Mouse (Mus musculus): ENCODE data around the gene Fam227b. TPM values are rescaled to one million over a fixed set of nuclear protein-coding genes. Genes with fewer than 3 reads are reported as not detected.

Gene Fam227b
- polyA plus RNA-seq, 1 experiment: not detected

DNA sequence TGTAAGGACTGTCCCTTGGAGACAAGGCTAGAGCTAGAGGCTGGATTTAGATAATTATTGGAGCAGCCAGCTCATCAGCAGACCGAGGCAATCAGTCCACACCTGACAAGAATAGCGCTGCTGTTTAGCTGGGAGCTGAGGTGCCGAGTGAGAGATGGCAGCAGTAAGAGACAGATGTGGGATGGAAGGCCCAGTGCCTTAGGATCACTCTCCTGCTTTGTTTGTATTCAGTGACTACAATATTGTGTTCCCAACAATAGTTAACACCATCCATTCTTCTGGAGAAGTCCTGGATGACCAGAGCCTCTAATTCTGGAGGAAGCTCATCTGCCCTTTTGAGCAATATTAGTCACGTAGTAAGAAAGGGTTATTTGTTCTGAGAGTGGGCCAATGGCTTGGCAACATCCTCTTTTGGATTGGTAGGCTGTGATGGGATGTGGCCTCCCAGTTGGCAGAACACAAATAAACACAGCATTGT lies 112.4 kb downstream of the Fam227b start:
- Histone ChIP-seq H3K4me1 (ENCODE audit: control insufficient read depth, insufficient read depth, low read length) (peaks cover 19% of the 10 kb centered on the region), H3K27ac (ENCODE audit: insufficient read depth, low read length) (peak overlapping the region; percentile 20; the same call in 1 of the 2 replicates), H3K4me3 (ENCODE audit: insufficient read depth, low read length) (peak overlapping the region; percentile 27)
- TF ChIP-seq CTCF (IDR thresholded peaks at IDR 0.05; ENCODE audit: borderline replicate concordance, insufficient read depth, low read length): no peak
- TF ChIP-seq POLR2A (IDR thresholded peaks at IDR 0.05; ENCODE audit: low read depth, low read length): no peak

DNA sequence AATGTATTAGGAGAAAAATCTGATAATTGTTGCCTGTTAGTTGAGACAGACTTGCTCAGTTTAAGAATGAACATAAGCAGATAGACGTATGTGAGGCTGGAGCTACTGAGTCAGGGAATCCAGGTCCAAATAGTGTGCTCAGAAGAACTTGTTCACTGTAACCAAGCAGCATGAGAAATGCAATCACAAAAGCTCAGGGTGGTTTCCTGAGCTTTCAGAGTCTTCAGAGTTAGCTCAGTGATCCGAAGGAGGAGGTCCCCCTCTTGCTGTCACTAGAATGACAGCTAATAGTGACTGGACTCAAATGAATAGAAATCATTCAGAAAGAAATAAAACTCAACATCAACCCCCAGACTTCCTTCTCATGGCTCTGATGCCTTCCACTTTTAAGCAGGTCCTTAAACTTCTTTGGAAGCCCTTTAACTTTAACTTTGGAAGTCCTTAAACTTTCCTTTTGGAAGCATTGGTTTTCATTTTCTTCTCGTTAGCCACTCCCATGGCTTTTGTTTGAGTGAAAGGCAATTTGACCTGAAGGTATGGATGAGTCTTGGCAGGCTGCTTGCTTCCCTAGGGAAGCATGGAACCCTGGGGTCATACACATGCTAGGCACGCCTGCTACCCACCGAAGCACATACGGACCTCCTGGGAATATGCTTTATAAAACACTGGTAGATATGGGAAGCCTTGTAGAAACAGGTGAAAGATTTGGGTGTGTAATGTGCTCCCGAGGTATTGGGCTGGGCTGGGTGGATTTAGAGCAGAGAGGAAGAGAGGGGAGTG lies 113.4 kb downstream of the Fam227b start:
- Histone ChIP-seq H3K4me3 (ENCODE audit: insufficient read depth, low read length) (peak overlapping the region; percentile 62), H3K27ac (ENCODE audit: insufficient read depth, low read length) (peak overlapping the region; percentile 36), H3K4me1 (ENCODE audit: control insufficient read depth, insufficient read depth, low read length) (peaks cover 16% of the 10 kb centered on the region; the same call in 1 of the 2 replicates)
- TF ChIP-seq CTCF (IDR thresholded peaks at IDR 0.05; ENCODE audit: borderline replicate concordance, insufficient read depth, low read length): no peak
- 0 out of 2 replicates have a peak, but pooled peaks have one; percentile 9 for TF ChIP-seq POLR2A (IDR thresholded peaks at IDR 0.05; ENCODE audit: low read depth, low read length)

- H3K4me1 ChIP-seq (ENCODE audit: control insufficient read depth, insufficient read depth, low read length): peaks cover 8% of the 10 kb centered on the region
Observed at GRCm38 (mm10) chr2:126036121-126036520, 115.7 kb downstream of the Fam227b start.

DNA sequence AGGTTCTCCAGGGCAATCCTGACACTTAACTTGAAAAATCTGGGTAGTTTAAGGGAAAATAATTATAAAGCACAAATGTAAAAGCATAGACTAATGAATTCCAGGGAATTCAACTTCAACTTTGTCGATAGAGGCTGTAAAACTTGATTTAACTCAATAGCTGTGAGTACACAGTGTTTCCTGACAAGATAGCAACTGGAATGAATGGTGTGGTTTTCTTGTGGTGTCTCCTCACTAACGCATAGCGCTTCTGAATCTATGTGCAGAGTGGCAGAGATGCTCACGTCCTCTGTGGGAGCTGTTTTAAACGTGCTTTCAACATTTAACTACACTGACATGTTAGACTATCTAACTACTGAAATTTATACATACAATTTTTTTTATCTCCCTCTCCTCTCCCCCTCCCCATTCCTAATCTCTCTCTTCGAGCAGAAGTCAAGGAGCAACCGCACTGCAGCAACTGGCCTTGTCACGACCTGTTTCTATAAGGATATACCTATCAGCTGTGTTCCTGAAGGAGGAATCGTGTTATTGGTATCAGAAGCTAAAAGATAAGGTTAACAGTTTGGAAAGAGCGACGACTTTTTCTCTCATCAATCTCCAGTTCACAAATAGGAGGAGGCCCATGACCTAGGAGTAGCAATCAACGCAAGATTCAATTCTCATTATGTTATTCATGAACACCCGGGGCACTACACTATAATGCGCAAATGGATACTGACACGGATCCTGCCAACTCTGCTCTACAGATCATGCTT lies 116.6 kb downstream of the Fam227b start:
- Histone ChIP-seq H3K4me3 (ENCODE audit: insufficient read depth, low read length) (peak overlapping the region; percentile 88), H3K4me1 (ENCODE audit: control insufficient read depth, insufficient read depth, low read length) (peaks cover 8% of the 10 kb centered on the region), H3K27ac (ENCODE audit: insufficient read depth, low read length) (peak overlapping the region; percentile 87)
- TF ChIP-seq CTCF (IDR thresholded peaks at IDR 0.05; ENCODE audit: borderline replicate concordance, insufficient read depth, low read length) (no peak), POLR2A (IDR thresholded peaks at IDR 0.05; ENCODE audit: low read depth, low read length) (peak; percentile 54)

More at GRCm38 (mm10) chr2:126036121-126036520, 115.7 kb downstream of the Fam227b start:
- Histone ChIP-seq H3K4me3 (ENCODE audit: insufficient read depth, low read length) (peak overlapping the region; percentile 88), H3K27ac (ENCODE audit: insufficient read depth, low read length) (peak overlapping the region; percentile 87)
- TF ChIP-seq CTCF (IDR thresholded peaks at IDR 0.05; ENCODE audit: borderline replicate concordance, insufficient read depth, low read length) (no peak), POLR2A (IDR thresholded peaks at IDR 0.05; ENCODE audit: low read depth, low read length) (no peak; the same call in 1 of the 2 replicates)

- peak; percentile 50; the same call in 1 of the 2 replicates for TF ChIP-seq CTCF (IDR thresholded peaks at IDR 0.05; ENCODE audit: borderline replicate concordance, insufficient read depth, low read length)
- TF ChIP-seq POLR2A (IDR thresholded peaks at IDR 0.05; ENCODE audit: low read depth, low read length): 0 out of 2 replicates have a peak, but pooled peaks have one; percentile 27
- H3K27ac ChIP-seq (ENCODE audit: insufficient read depth, low read length): peak within 1 kb of the TSS; percentile 87
- H3K4me3 ChIP-seq (ENCODE audit: insufficient read depth, low read length): peak within 1 kb of the TSS; percentile 88
- peaks cover 8% of the 10 kb centered on the region for H3K4me1 ChIP-seq (ENCODE audit: control insufficient read depth, insufficient read depth, low read length)
Observed at GRCm38 (mm10) chr2:126034379-126035005, 117.3 kb downstream of the Fam227b start, which contains the start of gene Fgf7. TSS of gene Fgf7 (plus strand) at chr2:126034658.

DNA sequence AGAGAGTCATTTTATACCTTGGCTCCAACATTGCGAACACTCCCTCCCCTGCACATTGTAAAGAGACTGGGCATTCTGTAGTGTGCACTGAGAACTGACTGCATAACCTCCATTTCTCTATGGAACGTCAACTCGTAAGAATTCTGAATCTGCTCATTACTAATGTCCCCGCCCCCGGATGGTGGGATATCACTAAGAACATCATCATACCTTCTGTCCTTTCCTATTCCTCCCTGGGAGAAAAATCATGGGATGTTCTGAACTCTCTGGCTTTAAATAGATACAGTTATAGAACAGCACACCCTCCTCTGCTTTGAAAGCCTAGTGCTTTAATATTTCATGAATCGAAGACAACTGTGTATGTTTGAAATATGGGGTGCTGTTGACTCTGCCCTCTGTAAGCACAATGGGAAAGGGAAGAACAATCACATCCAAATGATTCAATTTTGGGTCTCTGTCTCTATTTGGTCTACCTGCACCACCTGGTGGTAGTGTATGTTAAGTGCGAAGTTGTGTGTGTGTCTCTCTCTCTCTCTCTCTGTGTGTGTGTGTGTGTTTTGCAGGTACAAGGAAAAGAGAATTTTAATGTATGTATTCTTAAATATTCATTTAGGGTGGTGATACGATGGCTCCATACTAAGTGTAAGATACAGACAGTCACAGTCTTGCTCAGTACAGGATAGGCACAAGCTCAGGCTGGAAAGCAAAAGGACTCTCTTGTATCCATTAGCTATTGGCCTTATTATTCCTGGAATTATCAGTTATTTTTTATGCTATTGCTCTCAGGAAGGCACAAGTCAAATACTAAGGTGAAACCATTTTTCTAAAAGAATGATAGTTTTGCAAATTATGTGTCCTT lies 118.5 kb downstream of the Fam227b start:
- TF ChIP-seq CTCF (IDR thresholded peaks at IDR 0.05; ENCODE audit: borderline replicate concordance, insufficient read depth, low read length) (no peak), POLR2A (IDR thresholded peaks at IDR 0.05; ENCODE audit: low read depth, low read length) (no peak)
- no peak overlapping the region for H3K4me3 ChIP-seq (ENCODE audit: insufficient read depth, low read length)
- peaks cover 4% of the 10 kb centered on the region for H3K4me1 ChIP-seq (ENCODE audit: control insufficient read depth, insufficient read depth, low read length)
- peak overlapping the region; percentile 87 for H3K27ac ChIP-seq (ENCODE audit: insufficient read depth, low read length)

- H3K4me1 ChIP-seq (ENCODE audit: control insufficient read depth, insufficient read depth, low read length): peaks cover 6% of the 10 kb centered on the region
- H3K4me3 ChIP-seq (ENCODE audit: insufficient read depth, low read length): no peak overlapping the region
- peak overlapping the region; percentile 95 for H3K27ac ChIP-seq (ENCODE audit: insufficient read depth, low read length)
- TF ChIP-seq POLR2A (IDR thresholded peaks at IDR 0.05; ENCODE audit: low read depth, low read length): no peak
- no peak for TF ChIP-seq CTCF (IDR thresholded peaks at IDR 0.05; ENCODE audit: borderline replicate concordance, insufficient read depth, low read length)
Observed at GRCm38 (mm10) chr2:126031186-126031900, 120.5 kb downstream of the Fam227b start.

GRCm38 (mm10) chr2:126015763-126016473 lies 135.9 kb downstream of the Fam227b start:
- no peak overlapping the region for H3K27ac ChIP-seq (ENCODE audit: insufficient read depth, low read length)
- H3K4me1 ChIP-seq (ENCODE audit: control insufficient read depth, insufficient read depth, low read length): no peaks in the 10 kb centered on the region
- no peak overlapping the region for H3K4me3 ChIP-seq (ENCODE audit: insufficient read depth, low read length)
- TF ChIP-seq POLR2A (IDR thresholded peaks at IDR 0.05; ENCODE audit: low read depth, low read length): no peak
- TF ChIP-seq CTCF (IDR thresholded peaks at IDR 0.05; ENCODE audit: borderline replicate concordance, insufficient read depth, low read length): no peak

All from embryonic fibroblast, embryonic 13.5 days (primary cell).